Mouse (Mus musculus): ENCODE measurements at regions not wholly inside any gene's neighbourhood (a gene's known extent, or its start where the extent isn't known, plus 50 kb on each side); places are given as distances from the start of the nearest gene placed in this dataset.

GRCm38 (mm10) chr13:29016145-29016651 lies 62.7 kb upstream of the Sox4 start:
- no peak for DNase-seq

DNA sequence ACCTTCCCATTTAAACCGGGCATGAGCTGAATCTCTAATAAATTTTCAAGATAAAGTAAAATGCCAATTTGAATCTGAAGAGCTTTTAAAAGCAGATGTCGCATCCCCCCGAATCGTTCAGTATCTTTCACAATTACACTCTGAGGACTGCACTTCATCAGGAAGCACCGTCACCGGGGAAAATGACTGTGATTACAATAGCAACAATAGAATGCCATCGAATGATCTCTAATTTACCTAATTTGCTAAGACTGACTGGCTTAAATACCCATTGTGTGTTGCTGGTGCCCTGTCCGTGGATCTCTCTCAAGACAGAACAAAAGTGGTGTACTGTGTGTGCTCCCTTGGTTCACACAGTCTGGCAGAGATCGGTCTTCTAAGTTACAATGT lies 62.1 kb upstream of the Sox4 start:
- DNase-seq = no peak

DNA sequence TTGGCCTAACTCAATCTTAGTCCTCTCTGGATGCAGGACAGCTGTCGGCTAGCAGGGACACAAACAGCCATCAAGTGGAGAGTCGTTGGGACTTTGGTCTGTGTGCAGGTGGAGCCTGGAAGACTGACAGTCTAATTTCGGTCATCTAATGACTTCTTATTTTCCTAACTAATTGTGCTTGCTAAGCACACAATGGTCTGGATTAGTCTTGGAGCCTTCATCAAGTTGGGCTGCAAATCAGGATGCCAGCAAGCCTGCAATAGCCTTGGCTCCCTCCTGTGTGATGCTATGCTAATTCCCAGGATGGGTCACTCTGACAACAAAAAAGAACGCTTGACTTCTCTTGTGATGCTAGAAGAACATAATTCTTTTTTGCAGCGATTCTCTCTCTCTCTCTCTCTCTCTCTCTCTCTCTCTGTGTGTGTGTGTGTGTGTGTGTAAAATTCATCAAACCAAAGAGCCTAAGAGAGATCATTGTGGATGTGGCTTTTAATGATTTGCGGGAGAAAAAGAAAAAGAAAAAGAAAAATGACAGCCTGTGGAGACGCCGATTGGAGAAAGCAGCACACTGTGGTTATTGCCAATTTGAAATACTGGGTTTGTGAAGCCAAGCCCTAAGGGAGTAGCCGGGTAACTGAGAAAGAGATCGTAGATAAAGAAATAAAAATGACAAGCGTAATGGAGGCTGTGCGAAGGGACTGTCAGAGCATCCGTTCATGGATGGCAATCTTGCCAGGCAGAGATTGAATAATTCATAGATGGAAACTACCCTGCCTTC lies 61.5 kb upstream of the Sox4 start:
- DNase-seq = no peak

GRCm38 (mm10) chr13:29014066-29014826 lies 60.7 kb upstream of the Sox4 start:
- no peak for DNase-seq

- no peak for DNase-seq
Measured at GRCm38 (mm10) chr13:29006467-29006866, 53.0 kb upstream of the Sox4 start.
